Mouse (Mus musculus): ENCODE measurements around the gene Allc.
A peak's percentile ranks its signal among the peaks of the same experiment; 100 is the strongest.

The Allc gene

DNA sequence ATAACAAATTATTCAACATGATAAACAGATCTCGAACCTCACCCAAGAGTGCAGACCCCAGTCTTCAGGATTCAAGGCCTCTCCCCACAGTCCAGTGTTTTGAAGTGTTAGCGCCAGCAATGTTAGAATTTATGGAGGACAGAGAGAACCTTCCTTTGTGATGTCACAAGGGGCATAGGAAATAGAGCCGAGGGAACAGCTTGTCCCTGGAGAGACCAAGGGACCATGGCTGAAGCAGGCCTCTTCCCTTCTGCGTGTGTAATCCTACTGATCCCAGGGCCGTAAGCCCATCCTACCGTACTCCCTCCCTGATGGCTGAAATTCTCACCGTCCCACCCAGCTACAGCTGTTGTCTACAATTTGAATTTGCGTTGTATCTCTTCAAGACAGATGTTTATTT, at the start of gene Allc:
Allc (minus strand) TSS at position 101 of the 400 bp plus-strand sequence.
- no peak for DNase-seq (ENCODE audit: low read depth)

DNA sequence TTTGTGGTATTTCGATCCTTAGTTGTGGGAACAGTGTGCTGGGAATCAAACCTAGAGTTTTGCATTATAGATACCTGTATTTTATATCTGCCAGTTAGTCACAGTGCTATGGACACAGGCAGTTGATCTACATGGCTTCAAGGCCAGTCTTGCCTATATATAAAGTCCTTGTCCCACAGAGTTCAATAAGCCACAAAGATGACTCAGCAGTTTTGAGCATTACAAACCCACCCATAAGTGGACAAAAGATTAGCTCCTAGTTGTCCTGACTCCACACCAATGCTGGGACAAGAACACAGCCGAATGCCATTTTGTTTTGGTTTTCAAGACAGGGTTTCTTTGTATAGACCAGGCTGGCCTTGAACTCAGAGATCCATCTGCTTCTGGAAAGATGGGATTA, 46.1 kb upstream of the Allc start:
- DNase-seq (ENCODE audit: low read depth), result no peak

DNA sequence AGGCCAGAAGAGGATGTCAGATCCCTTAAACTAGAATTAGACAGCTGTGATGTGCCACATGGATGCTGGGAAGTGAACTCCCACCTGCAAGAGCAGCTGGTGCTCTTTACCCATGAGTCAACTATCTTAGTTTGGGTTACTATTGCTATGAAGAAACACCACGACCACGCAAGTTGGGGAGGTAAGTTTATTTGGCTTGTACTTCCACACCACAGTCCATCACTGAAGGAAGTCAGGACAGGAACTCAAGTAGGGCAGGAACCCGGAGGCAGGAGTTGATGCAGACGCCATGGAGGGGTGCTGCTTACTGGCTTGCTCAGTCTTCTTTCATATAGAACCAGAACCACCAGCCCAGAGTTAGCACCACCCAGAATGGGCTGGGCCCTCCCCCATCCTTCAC, 44.8 kb upstream of the Allc start:
- no peak for DNase-seq (ENCODE audit: low read depth)

DNA sequence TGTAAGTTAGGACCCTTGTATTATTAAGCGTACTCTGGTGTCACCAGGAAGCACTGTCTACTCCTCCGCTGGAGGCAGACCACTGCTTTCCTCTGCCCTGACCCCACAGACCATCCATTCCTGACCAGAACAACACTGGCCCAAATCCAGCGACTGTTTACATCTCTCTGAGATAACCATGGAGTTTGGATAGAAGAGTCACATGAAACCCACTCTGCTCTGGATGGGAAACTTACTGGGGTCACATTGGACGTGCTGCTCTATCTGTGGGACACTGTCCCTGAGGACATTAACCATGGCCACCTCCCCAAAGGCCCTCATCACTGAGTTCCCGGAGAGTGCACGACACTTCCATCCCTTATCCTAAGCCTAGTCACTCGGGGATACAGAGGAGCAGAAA, 43.1 kb upstream of the Allc start:
- DNase-seq (ENCODE audit: low read depth), result no peak

DNA sequence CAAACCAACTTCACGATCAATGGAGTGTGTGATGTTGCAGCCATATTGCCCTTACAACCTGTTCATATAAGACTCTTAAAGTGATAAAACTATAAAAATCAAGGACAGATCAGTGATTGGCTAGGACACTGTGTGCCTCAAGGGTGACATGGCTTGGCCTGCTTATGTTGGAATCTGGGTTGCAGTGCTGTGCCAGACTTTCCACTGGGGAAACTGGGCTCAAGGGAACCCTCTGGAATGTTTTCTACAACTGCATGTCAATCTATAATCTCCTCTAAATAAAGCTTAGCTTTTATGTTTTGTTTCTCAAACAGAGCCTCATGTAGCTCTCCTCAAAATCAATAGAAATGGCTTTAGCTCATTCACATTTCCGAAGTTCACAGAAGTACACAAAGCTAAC, 41.9 kb upstream of the Allc start:
- no peak for DNase-seq (ENCODE audit: low read depth)

DNA sequence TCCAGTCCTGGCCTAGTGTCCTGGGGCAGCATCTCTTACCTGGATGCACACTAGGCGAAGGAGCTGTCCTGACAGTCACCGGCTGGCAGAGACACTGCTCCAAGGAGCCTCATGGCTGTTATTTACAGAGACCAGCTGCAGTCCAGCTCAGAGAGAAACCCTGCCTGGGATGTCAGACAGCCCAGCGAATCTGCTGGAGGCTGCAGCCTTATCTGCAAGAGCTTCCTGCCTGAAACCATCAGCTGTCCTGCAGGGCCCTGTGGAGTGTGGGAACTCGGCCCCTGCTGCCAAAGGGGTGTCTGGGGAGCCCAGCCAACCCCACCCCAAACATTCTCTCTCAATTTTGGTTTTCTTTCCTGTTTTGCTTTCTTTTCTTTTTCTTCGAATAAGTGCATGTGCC, 40.9 kb upstream of the Allc start, which contains the start of gene Colec11:
Colec11 (minus strand) TSS at position 183 of the 400 bp plus-strand sequence.
- DNase-seq (ENCODE audit: low read depth), result no peak

DNA sequence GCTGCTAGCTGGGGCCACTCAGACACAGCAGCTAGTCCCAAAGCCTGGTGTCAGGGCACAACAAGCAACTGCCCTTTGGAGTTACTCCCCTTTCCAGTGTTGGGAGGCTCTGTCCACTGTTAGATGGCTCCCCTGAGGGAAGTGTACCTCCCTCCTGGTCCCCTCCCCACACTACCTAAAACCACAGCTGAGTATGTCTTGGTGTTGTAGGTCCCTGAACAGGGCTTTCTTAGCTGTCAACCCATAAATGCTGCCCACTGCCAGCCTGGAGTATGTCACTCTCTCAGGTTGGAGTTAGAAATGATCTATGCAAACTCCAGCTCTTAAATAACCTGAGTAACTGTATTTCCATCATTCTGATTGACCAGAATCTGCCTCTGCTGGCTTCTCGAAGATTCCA, 40.3 kb upstream of the Allc start:
- DNase-seq (ENCODE audit: low read depth), result no peak

DNA sequence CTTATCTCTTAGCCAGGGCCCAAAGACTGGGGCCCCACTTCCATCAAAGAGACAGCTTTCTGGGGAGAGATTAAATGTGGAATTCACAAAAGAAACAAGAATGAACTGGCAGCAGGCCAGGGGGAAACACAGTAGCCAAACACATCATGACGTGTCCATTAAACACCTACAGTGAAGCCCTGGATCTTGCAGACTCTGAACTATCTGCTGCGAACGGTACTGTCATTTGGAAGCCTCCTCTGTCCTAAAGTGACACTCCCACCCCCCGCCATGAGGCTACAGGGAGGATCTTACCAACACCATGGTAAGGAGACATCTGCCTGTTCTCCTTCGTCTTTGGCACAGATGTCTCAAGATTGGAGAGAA, 39.8 kb upstream of the Allc start:
- DNase-seq (ENCODE audit: low read depth), result no peak

DNA sequence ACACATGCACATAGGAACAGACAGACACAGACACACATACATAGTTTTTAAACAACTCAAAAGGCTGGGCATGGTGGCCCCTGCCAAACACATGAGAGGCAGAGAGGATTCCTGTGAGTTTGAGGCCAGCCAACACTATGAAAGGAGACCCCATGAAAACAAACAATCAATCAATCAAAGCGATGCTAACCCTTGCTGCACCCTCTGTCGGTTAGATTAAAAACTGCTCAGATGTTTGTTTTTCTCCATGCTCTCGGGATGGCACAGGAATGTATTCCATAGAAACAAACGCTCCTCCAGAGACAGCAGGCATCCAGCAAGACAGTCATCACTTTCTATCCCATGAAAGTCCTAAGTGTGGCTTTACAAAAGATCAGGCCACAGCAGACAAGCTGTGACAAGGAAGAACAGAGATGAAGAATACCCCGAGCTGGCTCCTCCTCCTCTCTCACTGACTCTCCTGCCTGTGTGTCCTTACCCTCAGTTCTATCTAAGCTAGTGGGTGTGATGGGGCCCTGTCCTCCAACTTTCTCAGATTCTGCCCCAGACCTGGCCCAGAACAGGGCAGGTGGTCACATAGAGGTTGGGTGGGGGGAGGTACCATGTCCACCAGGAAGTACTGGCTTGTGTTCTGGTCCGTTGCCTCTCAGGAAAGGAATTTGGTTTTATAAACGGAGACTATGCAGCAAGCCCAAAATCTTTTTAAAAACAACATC, 39.3 kb upstream of the Allc start:
- no peak for DNase-seq (ENCODE audit: low read depth)

DNA sequence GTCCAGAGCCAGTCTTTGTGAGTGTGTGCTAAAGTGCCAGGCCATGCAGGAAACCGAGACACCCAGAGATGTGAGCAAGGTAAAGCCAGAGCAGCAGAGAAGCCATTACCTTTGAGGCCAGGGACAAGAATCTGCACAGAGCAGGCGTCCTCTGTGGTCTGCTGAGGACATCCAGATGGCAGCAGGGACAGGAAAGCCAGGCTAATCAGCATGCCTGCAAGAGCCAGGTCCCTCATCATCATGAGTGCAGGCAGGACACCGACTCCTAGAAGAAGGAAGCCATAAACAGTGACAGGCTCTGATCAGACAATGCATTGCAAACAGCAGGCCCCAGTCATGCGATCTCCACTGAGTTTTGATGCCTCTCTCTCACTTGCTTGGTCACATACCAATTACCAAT, 35.0 kb upstream of the Allc start:
- DNase-seq (ENCODE audit: low read depth), result no peak

DNA sequence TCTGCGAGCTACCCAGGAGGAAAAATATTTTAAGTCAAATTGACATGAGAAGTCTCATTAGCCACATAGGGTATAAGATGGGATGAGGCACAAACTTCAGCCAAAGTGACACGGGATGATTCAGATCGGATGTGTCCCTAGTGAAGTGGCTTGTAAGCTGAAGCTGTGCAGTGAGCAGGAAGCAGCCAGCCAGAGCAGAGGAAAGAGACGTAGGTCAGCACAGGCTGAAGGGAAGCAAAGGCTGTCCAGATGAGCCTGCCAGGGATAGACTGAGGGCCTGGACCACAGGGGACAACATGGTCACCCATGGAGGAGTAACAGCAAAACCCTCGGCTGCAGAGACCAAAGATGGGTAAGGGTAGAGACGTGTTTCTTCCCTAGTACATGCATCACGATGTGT, 32.1 kb upstream of the Allc start:
- DNase-seq (ENCODE audit: low read depth), result no peak

DNA sequence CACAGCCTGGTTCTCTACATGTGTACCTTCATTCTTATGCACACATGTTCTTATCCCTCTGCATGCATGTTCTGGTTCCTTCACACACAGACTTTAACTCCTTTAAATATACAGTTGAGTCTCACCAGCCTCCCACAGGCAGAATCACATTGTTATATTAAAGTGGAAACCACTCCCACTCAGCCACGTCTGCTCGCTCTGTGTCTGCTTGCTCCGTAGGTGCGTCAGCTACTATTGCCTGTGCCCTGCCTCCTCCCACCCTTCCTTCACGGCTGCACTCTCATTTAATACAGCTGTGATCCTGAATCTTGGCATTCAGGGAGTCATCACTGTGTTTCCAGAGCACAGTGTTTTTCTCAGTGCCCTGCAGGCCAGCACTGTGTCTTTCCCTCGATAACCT, 30.1 kb upstream of the Allc start:
- no peak for DNase-seq (ENCODE audit: low read depth)

DNA sequence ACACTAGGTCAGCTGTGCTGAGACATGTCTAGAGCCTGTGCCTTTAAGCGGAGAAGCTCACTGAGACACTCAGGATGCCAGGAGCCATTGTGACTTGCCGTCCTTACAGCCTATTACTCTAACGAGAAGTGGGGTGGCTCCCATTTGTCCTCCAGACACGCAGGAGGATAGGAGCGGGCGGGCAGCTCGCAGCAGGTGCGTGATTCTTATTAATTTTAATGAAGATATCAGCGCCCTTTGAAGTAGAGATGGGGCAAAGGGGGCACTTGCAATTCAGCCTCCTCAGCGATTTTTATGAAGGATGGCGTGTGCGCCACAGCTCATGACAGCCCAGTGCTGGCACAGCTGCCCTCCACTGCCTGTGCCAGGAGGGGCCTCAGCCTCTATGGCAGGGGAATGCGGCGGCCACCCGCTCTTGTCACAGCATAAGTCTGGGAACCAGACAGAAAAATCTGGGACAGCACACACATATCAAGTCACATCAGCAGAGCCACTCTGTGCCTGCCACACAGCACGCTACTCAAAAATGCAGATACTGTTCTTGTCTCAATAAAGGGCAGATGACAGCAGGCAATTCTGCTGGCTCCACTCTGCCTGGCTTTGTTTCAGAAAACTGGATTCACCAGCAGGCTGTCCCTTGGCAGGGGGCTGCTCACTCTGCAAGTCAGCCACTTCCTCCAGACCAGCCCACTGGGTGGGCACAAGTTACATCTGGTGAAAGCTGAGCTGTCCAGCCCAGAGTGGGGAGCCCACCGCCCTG, 25.4 kb upstream of the Allc start:
- no peak for DNase-seq (ENCODE audit: low read depth)

DNA sequence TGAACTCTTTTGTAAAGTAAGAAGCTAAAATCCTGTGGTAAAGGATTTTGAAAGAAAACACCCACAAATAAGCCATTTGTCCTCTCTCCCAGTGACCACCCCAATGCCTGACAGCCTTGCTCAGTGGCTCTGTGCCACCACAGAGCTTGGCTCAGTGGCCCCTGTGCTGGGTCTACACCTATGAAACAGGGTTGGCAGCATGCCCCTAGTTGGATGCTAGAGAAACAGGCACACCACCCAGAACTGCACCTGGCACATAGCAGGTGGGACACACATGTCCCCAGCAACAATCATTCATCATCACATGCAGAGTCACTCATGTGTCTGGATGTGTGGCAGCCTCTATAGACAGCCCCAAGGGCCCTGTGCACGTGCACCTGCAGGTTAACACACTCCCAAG, 21.2 kb upstream of the Allc start:
- DNase-seq (ENCODE audit: low read depth), result no peak

DNA sequence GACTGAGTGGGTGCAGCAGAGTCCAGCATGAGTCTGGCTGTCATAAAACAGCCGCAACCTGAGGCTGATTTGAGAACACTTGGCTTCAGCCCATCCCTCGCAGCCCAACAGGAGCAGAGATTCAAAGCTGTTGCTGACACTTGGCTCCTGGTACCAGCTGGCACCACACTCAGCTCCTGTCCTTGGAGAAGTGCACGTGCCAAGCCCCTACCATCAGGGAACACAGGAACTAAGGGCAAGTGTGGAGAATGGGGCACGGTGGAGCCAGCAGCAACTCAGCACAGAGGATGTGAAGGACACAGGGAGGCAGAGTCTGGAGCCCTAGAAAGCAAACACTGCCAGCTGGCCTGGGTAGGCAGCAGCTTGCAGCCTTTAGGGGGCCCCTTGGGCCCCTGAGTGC, 19.9 kb upstream of the Allc start:
- no peak for DNase-seq (ENCODE audit: low read depth)

DNA sequence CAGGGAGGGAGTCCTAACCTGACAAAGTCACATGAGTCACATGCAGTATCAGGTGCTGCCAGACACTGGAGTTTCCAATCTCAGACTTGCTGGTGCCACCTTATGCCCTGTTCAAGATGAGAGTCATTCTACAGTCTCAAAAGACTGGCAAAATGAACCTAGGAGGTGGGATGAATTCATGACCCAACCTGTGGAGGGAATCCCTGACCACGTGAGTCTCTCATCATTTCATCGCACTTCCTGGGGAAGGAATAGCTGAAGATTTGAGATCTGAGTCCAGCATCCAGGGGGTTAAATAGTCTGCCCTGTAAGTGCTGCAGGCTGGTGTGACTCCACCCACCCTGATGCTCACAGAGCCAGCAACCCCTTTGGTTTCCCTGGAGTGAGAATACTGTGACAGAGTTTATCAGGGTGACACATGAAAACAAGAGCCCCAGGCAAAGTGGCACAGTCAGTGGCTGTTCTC, 16.2 kb upstream of the Allc start:
- no peak for DNase-seq (ENCODE audit: low read depth)

DNA sequence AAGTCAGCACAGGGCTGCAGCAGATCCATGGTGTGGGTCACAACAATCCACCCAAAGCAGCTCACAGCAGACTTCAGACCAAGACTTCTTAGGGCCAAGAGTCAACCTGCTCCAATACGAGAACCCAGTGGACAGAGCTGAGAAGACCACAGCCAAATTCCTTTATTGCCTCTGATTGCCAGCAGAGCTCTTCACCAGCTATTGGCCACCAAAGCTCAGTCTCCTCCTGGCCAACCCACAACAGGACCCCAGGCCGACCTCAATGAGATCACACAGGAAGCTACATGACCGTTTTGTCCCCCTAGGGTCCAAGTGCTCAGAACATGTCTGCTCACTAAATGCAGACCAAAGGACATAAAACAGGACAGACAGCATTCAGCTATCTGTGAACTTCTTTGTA, 15.8 kb upstream of the Allc start:
- DNase-seq (ENCODE audit: low read depth), result no peak

DNA sequence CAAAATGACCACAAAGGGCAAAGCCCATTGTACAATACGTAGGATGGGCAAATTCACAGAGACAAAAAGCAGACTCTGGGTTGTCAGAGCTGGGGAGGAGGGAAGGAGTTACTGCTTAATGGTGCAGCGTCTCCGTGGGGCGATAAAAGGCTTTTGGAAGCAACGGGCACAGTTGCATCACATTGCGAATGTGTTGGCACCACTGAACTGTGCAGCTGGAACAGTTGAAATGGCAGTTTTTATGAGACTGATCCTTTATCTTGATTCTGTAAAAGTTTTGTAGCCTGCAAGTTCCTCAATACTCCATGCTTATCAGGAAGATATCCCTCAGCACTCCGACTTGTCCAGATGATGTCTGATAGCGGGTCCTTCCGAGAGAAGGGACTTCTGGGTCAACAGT, 15.4 kb upstream of the Allc start:
- no peak for DNase-seq (ENCODE audit: low read depth)

DNA sequence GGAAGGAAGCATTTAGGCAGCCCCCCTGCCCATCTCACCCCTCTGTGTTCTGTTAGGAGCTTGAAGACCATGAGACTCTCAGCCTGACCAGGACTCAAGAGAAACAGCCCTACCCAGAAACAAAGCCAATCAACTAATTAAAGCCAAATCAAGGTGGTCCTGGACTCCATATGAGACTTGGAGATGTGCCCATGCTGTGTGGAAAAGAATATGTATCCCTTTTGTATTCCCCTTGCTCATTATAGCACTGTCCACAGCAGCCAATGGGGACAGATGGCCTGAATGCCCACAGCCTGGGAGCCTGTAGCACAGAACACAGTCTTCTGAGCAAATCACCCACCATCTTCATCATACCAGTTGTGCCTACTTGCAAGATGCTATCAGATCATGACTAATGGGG, 14.5 kb upstream of the Allc start:
- DNase-seq (ENCODE audit: low read depth), result no peak

DNA sequence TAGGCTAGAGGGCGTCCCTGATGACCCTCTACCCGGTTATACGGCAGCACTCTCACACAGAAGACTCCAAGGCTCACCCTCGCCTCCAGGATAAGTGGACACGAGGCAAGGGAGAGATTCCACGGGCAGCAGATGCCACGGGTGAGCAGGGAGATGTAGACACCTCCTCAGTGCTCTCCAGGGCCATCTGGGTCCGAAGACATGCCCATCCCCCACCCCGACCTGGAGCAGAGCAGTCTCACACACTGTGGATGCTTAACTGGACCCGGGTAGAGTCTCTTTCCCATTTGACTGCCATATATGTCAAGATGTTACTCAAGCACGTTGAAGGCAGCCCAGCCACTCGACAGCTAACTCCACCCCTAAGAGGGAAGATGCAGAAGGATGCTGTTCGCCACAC, 8.1 kb upstream of the Allc start:
- DNase-seq (ENCODE audit: low read depth), result no peak

DNA sequence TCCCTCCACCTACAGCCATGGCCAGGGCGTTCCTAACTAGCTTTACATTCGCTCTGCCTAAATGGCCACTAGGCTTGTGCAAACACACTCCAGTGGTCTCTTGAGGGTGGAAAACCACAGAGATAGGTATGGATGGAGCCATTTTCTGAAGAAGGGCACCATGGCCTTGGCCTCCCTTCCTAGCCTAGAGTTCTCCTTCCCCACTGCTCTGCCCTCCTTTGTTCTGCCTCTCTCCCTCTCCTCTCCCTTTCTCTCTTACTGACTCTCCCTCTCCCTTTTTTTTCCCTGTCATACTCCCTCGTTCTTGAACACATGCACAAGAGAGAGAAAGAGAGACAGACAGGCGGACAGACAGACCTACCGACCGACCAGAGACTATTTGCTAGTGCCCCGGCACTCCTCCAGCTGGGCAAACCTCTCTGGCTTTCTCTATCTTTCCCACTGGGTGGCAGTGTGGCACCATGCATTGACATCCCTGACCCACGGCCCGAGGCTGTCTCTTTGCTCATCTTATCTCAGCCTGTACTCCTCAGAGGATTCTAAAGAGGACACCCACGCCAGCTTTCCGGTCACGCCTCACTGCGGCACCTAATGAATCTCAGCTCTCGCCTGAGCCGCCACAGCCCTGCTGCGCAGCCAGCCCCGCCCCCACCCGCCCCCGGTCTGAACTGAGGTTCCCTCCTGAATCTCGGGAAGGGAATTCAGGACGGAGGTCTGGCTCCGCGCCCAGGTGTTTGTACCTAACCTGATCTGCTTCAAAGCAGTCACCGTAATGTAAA, 7.0 kb upstream of the Allc start:
- peak; percentile 86 for DNase-seq (ENCODE audit: low read depth)

DNA sequence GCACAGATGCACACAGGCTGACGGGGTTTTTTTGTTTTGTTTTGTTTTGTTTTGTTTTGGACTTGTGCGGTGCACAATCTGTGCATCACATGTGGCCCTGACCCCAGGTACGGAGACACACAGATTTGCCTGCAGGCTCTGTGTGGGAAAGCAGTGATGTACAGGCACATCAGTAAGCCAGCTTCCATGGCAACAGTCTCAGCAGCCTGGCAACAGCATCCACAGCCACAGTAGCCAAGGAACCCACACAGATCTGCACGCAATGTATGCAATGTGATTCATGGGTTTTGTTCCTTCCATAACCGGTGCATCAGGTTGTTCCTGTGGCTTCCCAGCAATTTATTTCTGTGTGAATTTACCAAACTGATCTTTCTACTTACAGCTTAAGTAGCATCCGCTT, 5.6 kb upstream of the Allc start:
- DNase-seq (ENCODE audit: low read depth), result no peak

DNA sequence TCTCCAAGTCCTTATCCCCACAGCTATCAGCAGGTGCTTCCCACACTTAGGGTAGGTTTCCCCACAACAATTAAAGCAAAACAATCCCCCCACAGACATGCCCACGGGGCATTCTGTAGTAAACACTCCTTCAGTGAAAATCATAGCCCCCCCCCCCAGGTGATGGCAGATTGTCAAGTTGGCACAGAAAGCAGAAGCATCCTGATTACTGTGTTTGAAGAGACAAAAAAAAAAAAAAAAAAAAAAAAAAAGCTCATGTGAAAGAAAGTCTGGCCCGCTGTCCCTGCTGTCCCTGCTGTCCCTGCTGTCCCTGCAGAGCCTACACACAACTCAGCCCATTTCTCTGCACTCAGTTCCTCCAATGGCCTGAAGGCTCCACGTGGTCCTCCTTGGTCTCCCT, 1.7 kb upstream of the Allc start:
- no peak for DNase-seq (ENCODE audit: low read depth)

Measured in NIH3T3 (cell line).